Mouse (Mus musculus) kidney, postnatal 0 days (tissue): ENCODE data around the gene Gnao1. TPM values are rescaled to one million over a fixed set of nuclear protein-coding genes. Genes with fewer than 3 reads are reported as not detected.

Experiments
- ATAC-seq: fragments of 200-750 bp; cut with Nextera tagmentation; replicated peaks from 2 replicates; pipeline ENCODE4 v1.8.0; 2017; ENCODE audit warnings: low read depth, moderate number of reproducible peaks, moderate TSS enrichment, moderate library complexity; ENCODE audit not compliant: low FRiP score
- DNase-seq: peaks from one replicate; pipeline ENCODE4 v3.0.0-alpha.2; 2016; ENCODE audit warnings: low spot score
- H3K27ac ChIP-seq: fragments of 300-500 bp; sonication (generic); 2 replicates; pipeline ENCODE4 v1.5.1; 2014; ENCODE audit warnings: mild to moderate bottlenecking
- H3K27me3 ChIP-seq: fragments of 300-500 bp; sonication (generic); 2 replicates; pipeline ENCODE4 v1.6.1; 2014; ENCODE audit warnings: low read length, mixed read lengths; ENCODE audit not compliant: insufficient read depth
- H3K36me3 ChIP-seq: fragments of 300-500 bp; sonication (generic); 2 replicates; pipeline ENCODE4 v1.6.1; 2014; ENCODE audit warnings: low read length, mixed read lengths; ENCODE audit not compliant: insufficient read depth
- H3K4me1 ChIP-seq: fragments of 300-500 bp; sonication (generic); replicated peaks from 2 replicates; pipeline ENCODE4 v1.6.1; 2014; ENCODE audit warnings: antibody characterized with exemption, low read length, mixed read lengths; ENCODE audit not compliant: insufficient read depth
- H3K4me2 ChIP-seq: fragments of 300-500 bp; sonication (generic); 2 replicates; pipeline ENCODE4 v1.6.1; 2014; ENCODE audit warnings: mild to moderate bottlenecking, low read length, moderate library complexity, mixed read lengths
- H3K4me3 ChIP-seq: fragments of 300-500 bp; sonication (generic); replicated peaks from 2 replicates; pipeline ENCODE4 v1.5.1; 2014; ENCODE audit warnings: low read depth, low read length
- H3K9ac ChIP-seq: fragments of 300-500 bp; sonication (generic); 2 replicates; pipeline ENCODE4 v1.6.1; 2014; ENCODE audit warnings: low read depth, low read length
- H3K9me3 ChIP-seq: fragments of 300-500 bp; sonication (generic); replicated peaks from 2 replicates; pipeline ENCODE4 v1.6.1; 2016; ENCODE audit warnings: low read length, inconsistent platforms, mixed read lengths
- CTCF ChIP-seq: IDR thresholded peaks from 2 replicates; pipeline ENCODE4 v1.5.1; 2016; ENCODE audit warnings: antibody characterized with exemption, low read depth, mild to moderate bottlenecking, moderate library complexity
- WGBS: fragments of 180-500 bp; shearing (Covaris S2); extraction: QIAGEN DNeasy Blood & Tissue Kit; methylation state at CpG from one replicate; pipeline ENCODE4 v1.1.7; 2014; 5-methylcytosine and 5-hydroxymethylcytosine counted together
- polyA plus RNA-seq: library from polyadenylated mRNA; unstranded; fragments of >200 nt; fragmentation: Nextera tagmentation; extraction: Ambion mirVana; gene quantifications from 2 replicates; pipeline ENCODE4 v1.2.1, GENCODE M21; 2015

Gene Gnao1
- polyA plus RNA-seq, 1 experiment from 2014 or later = 1.7 TPM

DNA sequence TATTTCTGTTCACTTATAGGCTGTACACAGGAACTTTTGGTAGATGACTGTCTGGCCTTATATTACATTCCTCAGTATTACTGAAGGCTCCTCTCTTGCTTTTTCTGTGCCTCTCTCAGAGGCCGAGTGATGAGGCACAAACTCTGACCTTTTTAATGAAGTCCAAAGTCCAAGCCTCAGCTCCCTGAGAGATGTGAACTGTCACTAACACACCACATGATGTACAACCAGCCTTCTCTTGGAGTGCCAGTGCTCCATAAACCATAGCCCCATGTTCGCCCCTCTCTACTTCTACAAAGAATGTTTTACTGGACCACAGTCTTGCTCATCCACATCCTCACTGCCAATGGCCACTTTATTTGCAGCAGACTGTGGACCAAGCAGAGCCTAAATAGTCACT, 165.6 kb downstream of the Gnao1 start:
- no peak for TF ChIP-seq CTCF
- H3K27ac ChIP-seq = no peak overlapping the region
- no peak for DNase-seq
- H3K27me3 ChIP-seq = no peaks in the 10 kb centered on the region
- WGBS = 90% methylated on average over 2 of the region's 2 CpGs
- H3K9me3 ChIP-seq = no peaks in the 10 kb centered on the region
- H3K36me3 ChIP-seq = peaks cover 64% of the 10 kb centered on the region
- no peak overlapping the region for H3K4me3 ChIP-seq
- no peaks in the 10 kb centered on the region for H3K4me1 ChIP-seq
- no peak overlapping the region for H3K4me2 ChIP-seq
- ATAC-seq = no peak
- no peak overlapping the region for H3K9ac ChIP-seq

GRCm38 (mm10) chr8:93976446-93977211, 166.9 kb downstream of the Gnao1 start:
- Histone ChIP-seq H3K9me3 (no peaks in the 10 kb centered on the region), H3K36me3 (peaks cover 76% of the 10 kb centered on the region), H3K9ac (no peak overlapping the region), H3K4me3 (no peak overlapping the region), H3K4me1 (no peaks in the 10 kb centered on the region), H3K27me3 (no peaks in the 10 kb centered on the region), H3K4me2 (no peak overlapping the region), H3K27ac (no peak overlapping the region)
- TF ChIP-seq CTCF = peak; percentile 35; the same call in 1 of the 2 replicates
- DNase-seq = no peak
- no peak for ATAC-seq
- 89% methylated on average over 6 of the region's 6 CpGs for WGBS

GRCm38 (mm10) chr8:93980141-93980540, 170.4 kb downstream of the Gnao1 start:
- ATAC-seq (no peak), DNase-seq (no peak)
- no peak overlapping the region for H3K9ac ChIP-seq
- peaks cover 65% of the 10 kb centered on the region for H3K36me3 ChIP-seq
- WGBS = 99% methylated on average over 4 of the region's 4 CpGs
- H3K4me1 ChIP-seq = no peaks in the 10 kb centered on the region
- no peaks in the 10 kb centered on the region for H3K27me3 ChIP-seq
- no peak for TF ChIP-seq CTCF
- no peak overlapping the region for H3K4me3 ChIP-seq
- H3K4me2 ChIP-seq = no peak overlapping the region
- no peak overlapping the region for H3K27ac ChIP-seq
- H3K9me3 ChIP-seq = no peaks in the 10 kb centered on the region

- no peak for ATAC-seq
- no peak overlapping the region for H3K9ac ChIP-seq
- peaks cover 67% of the 10 kb centered on the region for H3K36me3 ChIP-seq
- H3K9me3 ChIP-seq = no peaks in the 10 kb centered on the region
- no peak overlapping the region for H3K4me2 ChIP-seq
- H3K27ac ChIP-seq = no peak overlapping the region
- no peaks in the 10 kb centered on the region for H3K4me1 ChIP-seq
- 91% methylated on average over 5 of the region's 5 CpGs for WGBS
- TF ChIP-seq CTCF = no peak
- no peak overlapping the region for H3K4me3 ChIP-seq
- no peaks in the 10 kb centered on the region for H3K27me3 ChIP-seq
- DNase-seq = no peak
Measured at GRCm38 (mm10) chr8:93981679-93982215, 172.0 kb downstream of the Gnao1 start.

DNA sequence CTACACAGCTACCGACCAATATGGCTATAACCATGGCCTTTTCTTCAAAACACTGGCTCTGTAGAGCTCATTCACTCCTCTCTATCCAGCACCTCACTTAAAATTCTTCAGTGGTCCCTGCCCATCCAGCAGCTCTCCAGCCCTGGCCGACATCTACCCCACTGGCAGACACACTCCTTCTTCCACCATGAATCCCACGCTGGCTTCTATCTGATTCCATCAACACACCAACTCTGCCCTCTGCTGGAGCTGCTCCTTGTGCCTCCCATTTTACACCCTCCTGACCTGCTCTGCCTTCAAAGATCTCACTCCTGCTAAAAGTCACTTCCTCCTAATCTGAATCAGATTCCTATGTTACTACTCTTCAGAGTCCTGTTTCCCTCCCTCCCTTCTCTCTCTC, 174.1 kb downstream of the Gnao1 start:
- 80% methylated on average over 3 of the region's 3 CpGs for WGBS
- Histone ChIP-seq H3K36me3 (peaks cover 73% of the 10 kb centered on the region), H3K4me3 (no peak overlapping the region), H3K27me3 (no peaks in the 10 kb centered on the region), H3K9me3 (no peaks in the 10 kb centered on the region), H3K27ac (no peak overlapping the region), H3K4me2 (no peak overlapping the region), H3K9ac (no peak overlapping the region), H3K4me1 (no peaks in the 10 kb centered on the region)
- TF ChIP-seq CTCF = peak; percentile 35; the same call in 1 of the 2 replicates
- ATAC-seq = no peak
- no peak for DNase-seq

- Histone ChIP-seq H3K4me2 (no peak overlapping the region), H3K4me1 (no peaks in the 10 kb centered on the region), H3K27me3 (no peaks in the 10 kb centered on the region), H3K4me3 (no peak overlapping the region), H3K9me3 (no peaks in the 10 kb centered on the region), H3K36me3 (peaks cover 71% of the 10 kb centered on the region), H3K9ac (no peak overlapping the region), H3K27ac (no peak overlapping the region)
- TF ChIP-seq CTCF = no peak
- no peak for DNase-seq
- no peak for ATAC-seq
- 93% methylated on average over 3 of the region's 3 CpGs for WGBS
Measured at GRCm38 (mm10) chr8:93984731-93985130, 175.0 kb downstream of the Gnao1 start.

DNA sequence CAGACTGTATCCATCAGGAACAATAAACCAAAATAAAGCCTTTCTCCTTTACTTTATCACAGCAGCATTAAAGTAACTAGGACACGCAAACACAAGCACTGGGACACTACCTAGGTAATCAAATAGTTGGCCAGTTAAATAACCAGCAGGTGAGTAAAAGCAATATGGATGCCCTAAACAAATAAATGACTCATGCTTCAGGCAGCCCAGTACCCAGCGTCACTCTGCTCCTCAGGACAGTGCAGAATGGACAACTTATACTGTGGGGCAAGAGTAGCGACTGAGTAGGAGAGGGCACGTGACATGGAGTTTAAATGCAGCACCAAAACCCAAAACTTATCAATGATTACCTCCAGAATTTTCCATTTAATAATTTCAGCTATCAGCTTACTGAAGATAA, 180.0 kb downstream of the Gnao1 start:
- Histone ChIP-seq H3K27ac (no peak overlapping the region), H3K36me3 (peaks cover 38% of the 10 kb centered on the region), H3K4me1 (no peaks in the 10 kb centered on the region), H3K4me3 (no peak overlapping the region), H3K9ac (no peak overlapping the region), H3K9me3 (no peaks in the 10 kb centered on the region), H3K4me2 (no peak overlapping the region), H3K27me3 (no peaks in the 10 kb centered on the region)
- no peak for TF ChIP-seq CTCF
- WGBS = 95% methylated on average over 4 of the region's 4 CpGs
- ATAC-seq = no peak
- no peak for DNase-seq
